Mouse (Mus musculus): ENCODE results near the gene Tcf15. TPM values are rescaled to one million over a fixed set of nuclear protein-coding genes. Genes with fewer than 3 reads are reported as not detected.
A peak's percentile ranks its signal among the peaks of the same experiment; 100 is the strongest.

Tcf15 gene
- polyA plus RNA-seq, 3 experiments from 2014 or later, result not detected

- ATAC-seq, result no peak
Observed at GRCm38 (mm10) chr2:152177162-152177805, 33.9 kb downstream of the Tcf15 start.

DNA sequence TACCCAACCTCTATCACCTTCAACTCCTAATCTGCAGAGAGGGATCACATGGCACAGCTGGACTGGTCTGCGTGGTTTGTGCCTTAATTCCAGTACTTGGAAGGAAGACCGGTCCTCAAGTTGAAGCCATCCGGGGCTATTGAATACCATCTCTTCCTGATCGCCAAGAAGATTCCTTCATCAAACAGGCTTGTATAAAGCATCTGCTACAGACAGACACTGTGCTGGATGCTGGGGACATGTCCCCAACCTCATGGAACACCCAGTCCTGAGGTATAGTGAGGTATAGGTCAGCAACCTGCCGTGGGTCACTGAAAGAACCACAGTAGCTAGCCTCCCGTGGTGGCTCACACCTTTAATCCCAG is 34.4 kb downstream of the Tcf15 start:
- ATAC-seq, result no peak

DNA sequence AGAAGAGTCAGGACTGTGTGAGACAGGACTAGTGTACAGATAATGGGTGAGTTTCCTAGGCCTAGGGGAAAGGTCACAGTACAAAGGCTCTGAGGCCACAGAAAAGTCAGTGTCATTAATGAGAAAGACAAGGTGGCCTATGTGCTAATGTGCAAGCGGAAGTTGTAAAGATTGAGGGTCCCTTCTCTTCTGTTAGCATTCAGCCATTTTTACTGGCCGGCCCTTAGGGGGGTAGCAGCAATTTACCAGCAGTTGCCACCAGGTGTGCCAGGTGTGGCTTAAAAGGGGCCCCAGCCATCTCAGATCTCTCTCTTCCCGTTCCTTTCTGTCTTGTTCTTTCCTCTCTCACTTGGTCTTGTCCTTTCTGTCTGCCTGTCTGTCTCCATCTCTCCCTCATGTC is 35.0 kb downstream of the Tcf15 start:
- no peak for ATAC-seq

GRCm38 (mm10) chr2:152179301-152179700 is 35.9 kb downstream of the Tcf15 start:
- no peak for ATAC-seq

DNA sequence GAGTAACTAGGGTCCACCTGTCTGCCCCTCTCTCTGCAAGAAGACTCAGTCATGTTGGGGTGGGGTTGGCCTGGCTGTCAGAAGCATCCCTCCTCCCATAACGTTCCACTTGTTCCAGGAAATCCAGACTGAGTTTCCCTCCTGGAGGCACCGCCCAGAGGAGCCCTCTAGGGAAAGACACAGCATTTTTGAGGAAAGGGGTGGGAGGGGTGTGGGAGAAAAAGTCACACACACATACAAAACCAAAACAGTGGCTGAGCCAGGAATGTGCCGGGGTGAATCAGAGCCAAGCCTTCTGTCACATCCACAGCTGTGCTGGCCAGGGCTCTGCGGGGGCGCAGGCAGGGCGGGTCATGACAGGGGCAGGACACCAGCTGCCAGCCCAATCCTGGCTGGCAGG is 37.0 kb downstream of the Tcf15 start:
- no peak for ATAC-seq

DNA sequence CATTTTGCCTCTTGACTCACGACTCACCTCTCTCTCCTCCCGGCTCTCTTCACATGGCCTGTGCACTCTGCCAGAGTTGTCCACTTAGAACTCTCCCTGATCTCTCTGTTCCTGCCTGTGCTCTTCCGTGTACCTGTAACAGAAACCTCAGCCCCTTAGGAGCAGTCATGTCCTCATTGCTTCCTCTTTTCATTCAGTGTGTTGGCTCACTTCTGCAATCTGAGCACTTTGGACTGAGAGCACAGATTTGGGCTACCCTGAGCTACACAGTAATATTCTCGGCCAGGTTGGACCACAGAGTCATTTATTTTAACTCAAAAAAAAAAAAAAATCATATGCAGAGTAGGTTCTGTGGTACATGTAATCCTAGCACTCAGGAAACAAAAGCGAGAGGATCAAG is 43.8 kb downstream of the Tcf15 start:
- no peak for ATAC-seq

DNA sequence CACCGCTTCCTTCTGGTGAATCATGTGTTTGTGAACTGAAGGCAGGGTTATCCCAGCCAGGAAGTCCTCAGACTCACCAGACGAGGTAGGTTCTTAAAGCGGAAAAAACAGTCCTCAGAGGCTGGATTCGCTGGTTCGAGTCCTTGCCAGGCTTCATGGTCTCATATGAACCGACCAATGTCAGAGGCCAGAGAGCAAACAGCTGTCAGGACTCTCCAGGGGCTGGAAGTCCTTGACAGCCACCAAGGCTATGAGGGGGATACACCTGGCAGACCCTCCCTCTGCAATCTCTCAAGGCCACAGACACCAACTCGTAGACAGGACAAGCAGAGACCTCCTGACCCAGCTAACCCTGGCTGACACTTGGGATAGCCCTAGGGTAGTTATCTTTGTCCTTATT is 45.9 kb downstream of the Tcf15 start:
- ATAC-seq, result no peak

DNA sequence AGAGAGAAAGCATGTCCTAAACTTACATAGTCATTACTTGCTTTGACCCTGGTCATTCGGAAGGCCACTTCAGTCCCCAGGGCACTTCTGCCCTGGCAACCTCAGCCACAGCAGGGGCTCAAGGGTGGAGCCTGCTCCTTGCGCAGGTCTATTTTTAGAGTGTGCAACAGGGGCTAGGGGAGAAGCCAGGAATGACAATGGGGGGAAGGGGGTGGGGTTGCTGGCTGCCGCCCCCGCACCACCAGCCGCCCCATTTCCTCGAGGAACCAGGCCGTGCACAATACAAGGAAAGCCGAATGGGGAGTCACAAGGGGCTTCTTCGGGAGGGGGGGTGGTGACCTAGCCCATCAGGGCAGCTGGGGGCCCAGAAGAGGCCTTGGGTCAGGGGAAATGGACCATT is 46.3 kb downstream of the Tcf15 start:
- no peak for ATAC-seq

DNA sequence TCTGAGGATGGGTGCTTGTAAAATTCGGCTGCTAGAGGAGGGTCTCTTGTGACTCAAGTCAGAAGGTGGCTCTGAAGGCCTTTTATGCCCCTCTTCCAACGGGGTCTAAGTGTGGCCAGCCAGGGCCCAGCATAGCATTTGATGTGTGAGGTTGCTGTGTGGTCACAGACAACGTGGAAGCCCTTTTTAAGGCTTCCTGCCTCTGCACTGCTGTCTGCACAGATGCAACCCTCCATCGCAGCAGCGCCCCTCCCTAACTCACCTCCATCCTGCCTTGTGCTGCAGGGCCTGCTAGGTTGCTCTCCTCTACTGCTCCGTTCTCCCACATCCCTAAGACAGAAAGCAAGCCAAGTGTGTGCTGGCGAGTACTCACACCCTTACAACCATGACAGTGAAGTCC is 46.8 kb downstream of the Tcf15 start:
- no peak for ATAC-seq

DNA sequence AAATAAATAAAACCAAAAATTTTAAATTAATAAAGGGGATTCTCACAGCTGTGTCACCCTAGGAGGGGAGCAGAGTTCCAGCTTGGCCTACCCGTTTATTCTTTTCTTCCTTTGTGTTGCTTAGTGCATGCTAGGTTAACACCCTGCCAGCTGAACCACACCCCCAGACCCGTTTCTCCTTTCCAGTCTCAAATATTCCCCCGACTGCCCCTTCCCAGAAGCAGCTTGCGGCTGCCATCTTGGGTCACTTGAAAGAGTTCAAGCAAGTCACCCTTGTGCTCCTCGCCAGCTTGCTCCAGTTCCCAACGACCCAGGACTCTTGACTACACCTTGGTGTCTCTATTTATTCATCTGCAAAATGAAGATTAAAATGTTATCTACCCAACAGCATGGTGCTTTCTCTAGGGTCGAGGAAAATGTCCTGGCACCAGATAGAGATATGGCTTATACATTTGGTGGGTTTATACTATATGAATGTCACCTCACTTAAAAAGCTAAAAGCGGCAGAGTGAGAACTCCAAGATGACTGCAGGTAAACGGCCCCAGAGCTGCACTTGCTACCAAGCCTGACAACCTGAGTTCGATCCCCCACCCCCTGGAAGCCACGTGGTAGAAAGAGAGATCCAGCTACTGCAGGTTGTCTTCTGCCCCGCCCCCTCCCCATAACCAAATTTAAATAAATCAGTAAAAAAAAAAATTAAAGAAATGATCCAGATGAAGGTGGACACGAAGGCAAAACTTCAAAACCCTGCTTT is 49.4 kb downstream of the Tcf15 start:
- ATAC-seq, result no peak

DNA sequence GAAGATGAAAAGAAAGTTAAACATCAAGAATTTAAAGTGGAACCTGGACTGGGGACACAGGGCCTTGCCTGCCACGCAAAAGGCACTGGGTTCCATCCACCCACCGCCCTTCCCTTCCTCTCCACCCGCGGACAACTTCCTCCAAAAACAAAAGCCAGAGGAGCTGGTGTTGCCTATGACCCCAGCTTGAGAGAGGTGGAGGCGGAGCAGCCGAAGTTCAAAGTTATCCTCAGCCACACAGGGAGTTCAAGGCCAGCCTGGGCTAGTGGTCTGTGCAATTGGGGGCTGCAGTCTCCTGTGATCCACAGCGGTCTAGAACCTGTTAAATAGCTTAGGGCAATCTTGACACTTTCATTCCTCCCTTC is 50.0 kb downstream of the Tcf15 start:
- no peak for ATAC-seq

- no peak for ATAC-seq
Observed at GRCm38 (mm10) chr2:152194586-152194985, 51.2 kb downstream of the Tcf15 start.

DNA sequence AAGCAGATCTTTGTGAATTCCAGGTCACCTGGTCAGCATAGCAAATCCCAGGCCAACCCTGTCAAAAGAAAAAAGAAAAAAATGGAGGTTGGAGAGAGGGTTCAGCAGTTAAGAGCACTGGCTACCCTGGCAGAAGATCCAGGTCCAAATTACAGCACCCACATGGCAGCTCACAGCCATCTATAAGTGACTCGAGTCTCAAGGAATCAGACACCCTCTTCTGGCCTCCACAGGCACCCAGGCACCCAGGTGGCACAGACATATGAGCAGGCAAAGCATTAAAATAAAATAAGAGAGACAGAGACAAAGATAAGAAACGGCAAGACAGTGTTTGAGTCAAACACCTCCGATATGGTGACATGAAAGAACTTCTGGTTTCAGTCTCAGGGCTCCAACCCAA is 53.5 kb downstream of the Tcf15 start:
- ATAC-seq, result no peak

GRCm38 (mm10) chr2:152197301-152197712 is 53.9 kb downstream of the Tcf15 start:
- ATAC-seq, result peak; percentile 76

Other genes starting within 250 kb of the Tcf15 start
- gene Angpt4, start 232.4 kb upstream of the Tcf15 start, polyA plus RNA-seq (2017; shearing (Covaris generic)), result not detected
- gene Fam110a, start 163.3 kb upstream of the Tcf15 start, polyA plus RNA-seq (2017; shearing (Covaris generic)), result 10 to 100 TPM; 16.4 to 27.4 (median 18.3) TPM
- gene Slc52a3, start 147.1 kb upstream of the Tcf15 start, polyA plus RNA-seq (2017; shearing (Covaris generic)), result 10 to 100 TPM in 1 of 3 experiments, 1 to 10 TPM in 2; 5.3 to 16.5 (median 8.9) TPM
- gene Scrt2, start 62.0 kb upstream of the Tcf15 start, polyA plus RNA-seq (2017; shearing (Covaris generic)), result not detected
- 1 to 10 TPM; 2.5 to 8.0 (median 3.3) TPM for gene Srxn1, start 38.0 kb upstream of the Tcf15 start, polyA plus RNA-seq (2017; shearing (Covaris generic))
- gene Csnk2a1, start 83.3 kb downstream of the Tcf15 start, polyA plus RNA-seq (2017; shearing (Covaris generic)), result 10 to 100 TPM; 57.1 to 89.9 (median 83.2) TPM
- 10 to 100 TPM; 16.1 to 19.1 (median 16.8) TPM for gene Tbc1d20, start 150.3 kb downstream of the Tcf15 start, polyA plus RNA-seq (2017; shearing (Covaris generic))
- gene Rbck1, start 189.1 kb downstream of the Tcf15 start, polyA plus RNA-seq (2017; shearing (Covaris generic)), result 10 to 100 TPM; 54.0 to 68.9 (median 63.6) TPM
- 1 to 10 TPM; 1.7 to 3.5 (median 2.1) TPM for gene Trib3, start 200.5 kb downstream of the Tcf15 start, polyA plus RNA-seq (2017; shearing (Covaris generic))
- gene Nrsn2, start 233.1 kb downstream of the Tcf15 start, polyA plus RNA-seq (2017; shearing (Covaris generic)), result not detected

Data from inflammation-experienced regulatory T-cells, adult 6 months (primary cell).